Mouse (Mus musculus): ENCODE results near the gene Coq9. TPM values are rescaled to one million over a fixed set of nuclear protein-coding genes. Genes with fewer than 3 reads are reported as not detected.

Gene Coq9
- polyA plus RNA-seq, 1 experiment from 2014 or later: 194 TPM

- H3K9me3 ChIP-seq (replicated peaks; ENCODE audit: control insufficient read depth, low read length): no peaks in the 10 kb centered on the region
- H3K27ac ChIP-seq (ENCODE audit: low read length): no peak overlapping the region
- H3K4me3 ChIP-seq (ENCODE audit: low read length): no peak overlapping the region
- no peak for ATAC-seq (replicated peaks; ENCODE audit: extremely low read depth, insufficient read depth, low FRiP score)
- no peak overlapping the region for H3K9ac ChIP-seq (ENCODE audit: low read length)
- H3K4me1 ChIP-seq (ENCODE audit: control insufficient read depth, insufficient read depth, low read length): peaks cover 8% of the 10 kb centered on the region
- no peaks in the 10 kb centered on the region for H3K27me3 ChIP-seq (ENCODE audit: control insufficient read depth, insufficient read depth, low read length)
- WGBS: 57% methylated on average over 10 of the region's 10 CpGs
- no peak overlapping the region for H3K4me2 ChIP-seq (ENCODE audit: low read depth, low read length)
- no peaks in the 10 kb centered on the region for H3K36me3 ChIP-seq (ENCODE audit: control insufficient read depth, insufficient read depth)
Measured at GRCm38 (mm10) chr8:94804546-94805340, 33.4 kb upstream of the Coq9 start.

- no peak overlapping the region for H3K27ac ChIP-seq (ENCODE audit: low read length)
- WGBS: 82% methylated on average over 4 of the region's 4 CpGs
Measured at GRCm38 (mm10) chr8:94805811-94806210, 32.3 kb upstream of the Coq9 start.

DNA sequence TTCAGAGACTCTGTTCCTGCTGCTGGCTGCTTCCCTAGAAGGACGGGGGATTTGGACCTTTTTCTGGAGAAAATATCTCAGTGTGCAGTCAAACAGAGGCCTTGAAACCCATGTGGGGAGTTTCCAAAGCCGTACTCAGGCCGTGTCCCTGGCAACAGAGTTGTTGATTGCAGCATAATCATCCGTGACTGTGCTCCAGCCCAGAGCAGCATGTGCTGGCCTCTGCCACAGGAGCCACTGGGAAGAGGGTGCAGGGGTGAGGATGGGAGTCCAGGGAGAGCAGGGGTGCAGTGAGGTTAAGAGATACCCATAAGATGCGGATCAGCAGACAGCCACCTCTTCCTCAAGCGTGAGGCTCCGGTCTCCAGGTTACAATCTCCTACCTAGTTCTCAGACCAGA, 30.6 kb upstream of the Coq9 start:
- ATAC-seq (replicated peaks; ENCODE audit: extremely low read depth, insufficient read depth, low FRiP score): no peak

More at GRCm38 (mm10) chr8:94805811-94806210, 32.3 kb upstream of the Coq9 start:
- no peaks in the 10 kb centered on the region for H3K9me3 ChIP-seq (replicated peaks; ENCODE audit: control insufficient read depth, low read length)
- ATAC-seq (replicated peaks; ENCODE audit: extremely low read depth, insufficient read depth, low FRiP score): no peak
- H3K36me3 ChIP-seq (ENCODE audit: control insufficient read depth, insufficient read depth): no peaks in the 10 kb centered on the region
- H3K9ac ChIP-seq (ENCODE audit: low read length): no peak overlapping the region
- no peak overlapping the region for H3K4me3 ChIP-seq (ENCODE audit: low read length)
- H3K4me1 ChIP-seq (ENCODE audit: control insufficient read depth, insufficient read depth, low read length): peaks cover 6% of the 10 kb centered on the region
- no peak overlapping the region for H3K4me2 ChIP-seq (ENCODE audit: low read depth, low read length)
- H3K27me3 ChIP-seq (ENCODE audit: control insufficient read depth, insufficient read depth, low read length): no peaks in the 10 kb centered on the region

DNA sequence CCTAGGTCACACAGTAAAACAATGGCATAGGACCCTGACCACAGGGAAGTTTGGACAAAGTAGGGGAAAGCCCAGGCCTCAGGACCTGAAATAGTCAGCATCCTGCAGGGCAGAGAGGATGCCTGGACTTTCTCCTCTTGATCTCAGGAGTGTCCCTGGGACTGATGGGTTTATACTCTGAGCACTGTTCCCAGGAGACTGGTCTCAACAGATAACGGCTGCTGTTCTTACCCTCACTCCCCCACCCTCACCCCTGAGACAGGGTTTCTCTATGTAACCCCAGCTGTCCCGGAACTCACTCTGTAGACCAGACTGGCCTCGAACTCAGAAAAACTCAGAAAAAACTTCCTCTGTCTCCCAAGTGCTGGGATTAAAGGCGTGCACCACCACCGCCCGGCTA, 29.7 kb upstream of the Coq9 start:
- Histone ChIP-seq H3K9me3 (replicated peaks; ENCODE audit: control insufficient read depth, low read length) (no peaks in the 10 kb centered on the region), H3K9ac (ENCODE audit: low read length) (no peak overlapping the region), H3K4me3 (ENCODE audit: low read length) (no peak overlapping the region), H3K36me3 (ENCODE audit: control insufficient read depth, insufficient read depth) (no peaks in the 10 kb centered on the region), H3K27ac (ENCODE audit: low read length) (no peak overlapping the region), H3K27me3 (ENCODE audit: control insufficient read depth, insufficient read depth, low read length) (no peaks in the 10 kb centered on the region), H3K4me2 (ENCODE audit: low read depth, low read length) (no peak overlapping the region), H3K4me1 (ENCODE audit: control insufficient read depth, insufficient read depth, low read length) (no peaks in the 10 kb centered on the region)
- no peak for ATAC-seq (replicated peaks; ENCODE audit: extremely low read depth, insufficient read depth, low FRiP score)
- 78% methylated on average over 6 of the region's 6 CpGs for WGBS

More for the DNA sequence above, 30.6 kb upstream of the Coq9 start:
- H3K9ac ChIP-seq (ENCODE audit: low read length): no peak overlapping the region
- no peak overlapping the region for H3K4me3 ChIP-seq (ENCODE audit: low read length)
- H3K27ac ChIP-seq (ENCODE audit: low read length): no peak overlapping the region
- 52% methylated on average over 7 of the region's 7 CpGs for WGBS
- no peaks in the 10 kb centered on the region for H3K36me3 ChIP-seq (ENCODE audit: control insufficient read depth, insufficient read depth)
- no peaks in the 10 kb centered on the region for H3K9me3 ChIP-seq (replicated peaks; ENCODE audit: control insufficient read depth, low read length)
- no peaks in the 10 kb centered on the region for H3K27me3 ChIP-seq (ENCODE audit: control insufficient read depth, insufficient read depth, low read length)
- H3K4me2 ChIP-seq (ENCODE audit: low read depth, low read length): no peak overlapping the region
- peaks cover under 1% of the 10 kb centered on the region for H3K4me1 ChIP-seq (ENCODE audit: control insufficient read depth, insufficient read depth, low read length)

- Histone ChIP-seq H3K27me3 (ENCODE audit: control insufficient read depth, insufficient read depth, low read length) (no peaks in the 10 kb centered on the region), H3K27ac (ENCODE audit: low read length) (no peak within 1 kb of the TSS), H3K4me2 (ENCODE audit: low read depth, low read length) (no peak within 1 kb of the TSS), H3K9ac (ENCODE audit: low read length) (no peak within 1 kb of the TSS), H3K4me1 (ENCODE audit: control insufficient read depth, insufficient read depth, low read length) (no peaks in the 10 kb centered on the region), H3K36me3 (ENCODE audit: control insufficient read depth, insufficient read depth) (no peaks in the 10 kb centered on the region), H3K9me3 (replicated peaks; ENCODE audit: control insufficient read depth, low read length) (no peaks in the 10 kb centered on the region), H3K4me3 (ENCODE audit: low read length) (no peak within 1 kb of the TSS)
- no peak for ATAC-seq (replicated peaks; ENCODE audit: extremely low read depth, insufficient read depth, low FRiP score)
- 25% methylated on average over 3 of the region's 3 CpGs for WGBS
Measured at GRCm38 (mm10) chr8:94810153-94810552, 28.0 kb upstream of the Coq9 start, which contains the start of gene Ccl17. Gene Ccl17 (plus strand): TSS chr8:94810453.

GRCm38 (mm10) chr8:94810855-94811254, 27.3 kb upstream of the Coq9 start:
- Histone ChIP-seq H3K9ac (ENCODE audit: low read length) (no peak overlapping the region), H3K4me3 (ENCODE audit: low read length) (no peak overlapping the region), H3K36me3 (ENCODE audit: control insufficient read depth, insufficient read depth) (no peaks in the 10 kb centered on the region), H3K4me2 (ENCODE audit: low read depth, low read length) (no peak overlapping the region), H3K4me1 (ENCODE audit: control insufficient read depth, insufficient read depth, low read length) (no peaks in the 10 kb centered on the region), H3K9me3 (replicated peaks; ENCODE audit: control insufficient read depth, low read length) (no peaks in the 10 kb centered on the region), H3K27me3 (ENCODE audit: control insufficient read depth, insufficient read depth, low read length) (no peaks in the 10 kb centered on the region), H3K27ac (ENCODE audit: low read length) (no peak overlapping the region)
- no peak for ATAC-seq (replicated peaks; ENCODE audit: extremely low read depth, insufficient read depth, low FRiP score)
- 69% methylated on average over 5 of the region's 5 CpGs for WGBS

GRCm38 (mm10) chr8:94811654-94812053, 26.5 kb upstream of the Coq9 start:
- 64% methylated on average over 6 of the region's 6 CpGs for WGBS

DNA sequence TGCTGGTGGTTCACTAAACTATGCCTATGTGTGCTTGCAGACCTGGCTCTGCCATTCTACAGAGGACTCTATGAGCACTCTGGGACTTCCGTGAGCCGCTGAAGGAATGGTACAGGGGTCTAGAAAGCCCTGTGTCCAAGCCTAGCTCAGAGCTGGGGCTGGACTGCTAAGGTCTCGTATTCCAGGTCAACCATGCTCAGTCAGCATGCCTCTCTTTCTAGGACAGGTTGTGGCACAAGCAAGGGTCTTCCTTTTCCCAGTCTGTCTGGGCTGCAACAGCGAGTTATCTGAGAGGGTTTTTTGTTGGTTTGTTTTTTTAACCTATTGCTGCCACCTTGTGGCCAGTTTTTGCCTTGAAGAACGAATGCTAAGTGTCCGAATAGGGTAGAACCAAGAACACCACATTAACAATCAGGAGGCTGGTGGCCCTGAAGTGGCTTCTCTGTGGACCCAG, 25.4 kb upstream of the Coq9 start:
- H3K27ac ChIP-seq (ENCODE audit: low read length): no peak overlapping the region
- no peak overlapping the region for H3K4me3 ChIP-seq (ENCODE audit: low read length)
- H3K4me2 ChIP-seq (ENCODE audit: low read depth, low read length): peak overlapping the region; percentile 22; the same call in 1 of the 2 replicates
- H3K36me3 ChIP-seq (ENCODE audit: control insufficient read depth, insufficient read depth): no peaks in the 10 kb centered on the region
- no peaks in the 10 kb centered on the region for H3K27me3 ChIP-seq (ENCODE audit: control insufficient read depth, insufficient read depth, low read length)
- no peaks in the 10 kb centered on the region for H3K9me3 ChIP-seq (replicated peaks; ENCODE audit: control insufficient read depth, low read length)
- WGBS: 30% methylated on average over 6 of the region's 6 CpGs
- H3K4me1 ChIP-seq (ENCODE audit: control insufficient read depth, insufficient read depth, low read length): no peaks in the 10 kb centered on the region
- no peak overlapping the region for H3K9ac ChIP-seq (ENCODE audit: low read length)
- no peak for ATAC-seq (replicated peaks; ENCODE audit: extremely low read depth, insufficient read depth, low FRiP score)

More at GRCm38 (mm10) chr8:94811654-94812053, 26.5 kb upstream of the Coq9 start:
- Histone ChIP-seq H3K27ac (ENCODE audit: low read length) (no peak overlapping the region), H3K36me3 (ENCODE audit: control insufficient read depth, insufficient read depth) (no peaks in the 10 kb centered on the region), H3K4me2 (ENCODE audit: low read depth, low read length) (no peak overlapping the region), H3K4me1 (ENCODE audit: control insufficient read depth, insufficient read depth, low read length) (no peaks in the 10 kb centered on the region), H3K27me3 (ENCODE audit: control insufficient read depth, insufficient read depth, low read length) (no peaks in the 10 kb centered on the region), H3K9ac (ENCODE audit: low read length) (no peak overlapping the region), H3K4me3 (ENCODE audit: low read length) (no peak overlapping the region), H3K9me3 (replicated peaks; ENCODE audit: control insufficient read depth, low read length) (no peaks in the 10 kb centered on the region)
- no peak for ATAC-seq (replicated peaks; ENCODE audit: extremely low read depth, insufficient read depth, low FRiP score)

- H3K36me3 ChIP-seq (ENCODE audit: control insufficient read depth, insufficient read depth): no peaks in the 10 kb centered on the region
- H3K4me1 ChIP-seq (ENCODE audit: control insufficient read depth, insufficient read depth, low read length): no peaks in the 10 kb centered on the region
- 0% methylated on average over 1 of the region's 1 CpGs for WGBS
- no peak for ATAC-seq (replicated peaks; ENCODE audit: extremely low read depth, insufficient read depth, low FRiP score)
- no peak overlapping the region for H3K4me3 ChIP-seq (ENCODE audit: low read length)
- H3K4me2 ChIP-seq (ENCODE audit: low read depth, low read length): no peak overlapping the region
- H3K9me3 ChIP-seq (replicated peaks; ENCODE audit: control insufficient read depth, low read length): no peaks in the 10 kb centered on the region
- H3K27me3 ChIP-seq (ENCODE audit: control insufficient read depth, insufficient read depth, low read length): no peaks in the 10 kb centered on the region
- no peak overlapping the region for H3K9ac ChIP-seq (ENCODE audit: low read length)
- no peak overlapping the region for H3K27ac ChIP-seq (ENCODE audit: low read length)
Measured at GRCm38 (mm10) chr8:94814556-94814955, 23.6 kb upstream of the Coq9 start.
